Mouse (Mus musculus) kidney, adult 2 months (tissue): ENCODE results near the gene Klk14.

ENCODE experiments used
- CTCF ChIP-seq: fragments of 200-500 bp; conservative IDR thresholded peaks from 2 replicates; pipeline ENCODE4 v1.5.1; 2011; ENCODE audit warnings: low read depth, mild to moderate bottlenecking, control low read depth, low read length, moderate library complexity, mixed read lengths; ENCODE audit not compliant: insufficient read depth, insufficient read length
- POLR2A ChIP-seq: fragments of 200-500 bp; IDR thresholded peaks from one replicate; pipeline ENCODE4 v1.6.1; 2011; ENCODE audit warnings: low read depth, low read length, control low read depth

DNA sequence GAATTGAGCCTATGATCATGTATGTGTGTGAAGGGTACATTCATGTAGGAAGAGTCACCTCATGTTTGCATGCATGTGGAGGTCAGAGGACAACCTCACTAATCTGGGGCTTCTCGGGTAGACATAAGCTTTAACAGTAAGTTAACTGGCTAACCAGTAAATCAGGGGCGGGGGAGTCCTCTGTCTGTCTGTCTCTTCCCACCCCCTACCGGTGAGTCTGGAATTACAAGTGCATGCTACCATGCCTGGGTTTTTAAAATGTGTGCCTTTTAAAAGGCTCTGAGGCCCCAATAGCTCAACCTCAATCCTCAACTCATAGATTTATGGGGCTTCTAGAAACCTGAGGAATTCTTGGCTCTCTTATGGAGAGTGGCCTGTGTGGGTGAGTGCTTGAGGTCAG lies 21.6 kb upstream of the Klk14 start:
- TF ChIP-seq CTCF (0 out of 2 replicates have a peak, but pooled peaks have one; percentile 21), POLR2A (no peak)
